Mouse (Mus musculus): ENCODE data around the gene Kctd7. TPM values are rescaled to one million over a fixed set of nuclear protein-coding genes. Genes with fewer than 3 reads are reported as not detected.

Gene Kctd7
- total and polyA plus RNA-seq, 3 experiments, result 1.5 to 3.7 (median 2.5) TPM

DNA sequence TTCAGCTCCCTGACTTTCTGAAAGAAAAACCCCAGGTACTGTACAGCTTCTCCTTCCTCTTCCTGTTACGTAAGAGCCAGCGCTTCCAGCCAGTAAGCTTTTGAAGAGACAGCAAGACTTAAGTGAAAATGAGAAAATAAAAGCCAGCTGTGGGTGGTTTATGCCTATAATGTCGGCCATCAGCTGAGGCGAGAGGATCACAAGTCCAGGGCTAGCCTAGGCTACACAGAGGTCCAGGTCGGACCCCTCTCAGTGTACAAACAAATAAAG is 15.2 kb upstream of the Kctd7 start:
- DNase-seq, result no peak
- WGBS, result 77% methylated on average over 5 of the region's 5 CpGs
- H3K9ac ChIP-seq (ENCODE audit: low read depth, low read length), result no peak overlapping the region
- intact Hi-C loops (cut with DNase I), result no loop called here
- H3K79me2 ChIP-seq (replicated peaks; ENCODE audit: control insufficient read depth, insufficient read depth, low read length), result no peaks in the 10 kb centered on the region
- no peaks in the 10 kb centered on the region; the same call in 1 of the 2 replicates for H3K4me1 ChIP-seq (ENCODE audit: control insufficient read depth, insufficient read depth, low read length)
- H3K27me3 ChIP-seq (ENCODE audit: control insufficient read depth, insufficient read depth, low read length), result no peaks in the 10 kb centered on the region
- peaks cover 2% of the 10 kb centered on the region; the same call in 1 of the 2 replicates for H3K36me3 ChIP-seq (ENCODE audit: control insufficient read depth, insufficient read depth, low read length)
- TF ChIP-seq POLR2A (IDR thresholded peaks at IDR 0.05; ENCODE audit: insufficient read depth, low read depth, low read length), result no peak
- no peak for TF ChIP-seq CTCF (IDR thresholded peaks at IDR 0.05)
- TF ChIP-seq EP300 (IDR thresholded peaks at IDR 0.05; ENCODE audit: insufficient read depth, low read depth, low read length), result no peak
- H3K27ac ChIP-seq, result no peak overlapping the region
- H3K4me3 ChIP-seq, result no peak overlapping the region

DNA sequence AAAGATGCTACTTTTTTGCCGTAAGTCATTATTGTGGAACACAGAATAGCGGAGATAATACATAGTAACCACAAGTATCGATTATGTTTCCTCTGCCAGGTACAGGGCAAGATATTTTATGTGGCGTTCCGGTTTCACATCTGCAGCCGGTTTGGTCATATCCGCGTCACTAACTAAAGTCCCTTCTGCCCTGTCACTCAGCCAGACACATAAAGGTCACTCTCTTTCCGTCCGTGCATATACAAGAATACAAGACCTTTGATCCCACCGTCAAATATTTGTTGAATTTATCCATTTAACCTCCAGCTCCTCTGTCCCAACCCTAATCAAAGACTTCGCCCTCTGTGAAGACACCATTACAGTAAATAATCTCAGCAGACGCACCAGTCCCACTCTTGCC is 8.1 kb upstream of the Kctd7 start:
- H3K9ac ChIP-seq (ENCODE audit: low read depth, low read length), result no peak overlapping the region
- H3K4me3 ChIP-seq, result no peak overlapping the region
- DNase-seq, result no peak
- no peak overlapping the region for H3K27ac ChIP-seq
- no peaks in the 10 kb centered on the region for H3K79me2 ChIP-seq (replicated peaks; ENCODE audit: control insufficient read depth, insufficient read depth, low read length)
- H3K27me3 ChIP-seq (ENCODE audit: control insufficient read depth, insufficient read depth, low read length), result no peaks in the 10 kb centered on the region
- peaks cover 1% of the 10 kb centered on the region; the same call in 1 of the 2 replicates for H3K4me1 ChIP-seq (ENCODE audit: control insufficient read depth, insufficient read depth, low read length)
- 95% methylated on average over 13 of the region's 13 CpGs for WGBS
- no peak for TF ChIP-seq EP300 (IDR thresholded peaks at IDR 0.05; ENCODE audit: insufficient read depth, low read depth, low read length)
- no peak for TF ChIP-seq CTCF (IDR thresholded peaks at IDR 0.05)
- no peak for TF ChIP-seq POLR2A (IDR thresholded peaks at IDR 0.05; ENCODE audit: insufficient read depth, low read depth, low read length)
- no peaks in the 10 kb centered on the region for H3K36me3 ChIP-seq (ENCODE audit: control insufficient read depth, insufficient read depth, low read length)
- intact Hi-C loops (cut with DNase I), result no loop called here

DNA sequence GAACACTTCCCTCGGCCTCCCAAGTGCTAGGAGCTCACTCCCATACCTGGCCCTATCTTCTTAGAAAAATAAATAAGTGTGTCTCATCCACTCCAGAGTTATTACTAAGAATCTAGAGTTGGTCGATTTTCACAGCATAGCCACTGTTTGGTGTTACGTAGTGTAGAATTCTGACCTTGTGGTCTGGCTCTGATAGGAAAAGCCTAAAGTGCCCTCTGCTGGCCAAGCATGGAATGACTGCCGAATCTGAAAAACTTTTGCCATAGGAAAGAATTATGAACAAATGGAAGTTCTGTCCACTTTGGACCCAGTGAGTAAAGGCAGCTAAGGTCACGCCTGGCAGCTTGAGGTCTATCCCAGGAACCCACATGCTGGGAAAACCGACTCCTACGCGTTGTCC is 5.3 kb upstream of the Kctd7 start:
- Histone ChIP-seq H3K79me2 (replicated peaks; ENCODE audit: control insufficient read depth, insufficient read depth, low read length) (no peaks in the 10 kb centered on the region), H3K27me3 (ENCODE audit: control insufficient read depth, insufficient read depth, low read length) (no peaks in the 10 kb centered on the region), H3K4me3 (no peak overlapping the region), H3K4me1 (ENCODE audit: control insufficient read depth, insufficient read depth, low read length) (peaks cover 1% of the 10 kb centered on the region; the same call in 1 of the 2 replicates), H3K36me3 (ENCODE audit: control insufficient read depth, insufficient read depth, low read length) (no peaks in the 10 kb centered on the region), H3K9ac (ENCODE audit: low read depth, low read length) (no peak overlapping the region), H3K27ac (no peak overlapping the region)
- 16% methylated on average over 8 of the region's 8 CpGs for WGBS
- intact Hi-C loops (cut with DNase I), result loop anchor here (1.0 kb wide), 3 partner anchors 74 to 116 kb away; no protein-coding TSS in a partner anchor
- TF ChIP-seq POLR2A (IDR thresholded peaks at IDR 0.05; ENCODE audit: insufficient read depth, low read depth, low read length) (no peak), CTCF (IDR thresholded peaks at IDR 0.05) (peak; percentile 97), EP300 (IDR thresholded peaks at IDR 0.05; ENCODE audit: insufficient read depth, low read depth, low read length) (peak; percentile 53; the same call in 1 of the 2 replicates)
- peak; percentile 73 to 88 for DNase-seq

- H3K4me3 ChIP-seq, result no peak overlapping the region
- no peak overlapping the region for H3K9ac ChIP-seq (ENCODE audit: low read depth, low read length)
- no peak for DNase-seq
- H3K27me3 ChIP-seq (ENCODE audit: control insufficient read depth, insufficient read depth, low read length), result no peaks in the 10 kb centered on the region
- H3K36me3 ChIP-seq (ENCODE audit: control insufficient read depth, insufficient read depth, low read length), result no peaks in the 10 kb centered on the region
- H3K4me1 ChIP-seq (ENCODE audit: control insufficient read depth, insufficient read depth, low read length), result peaks cover 4% of the 10 kb centered on the region
- intact Hi-C loops (cut with DNase I), result loop anchor here (5.0 to 10.0 kb wide), 2 partner anchors 64 to 206 kb away; no protein-coding TSS in a partner anchor
- H3K79me2 ChIP-seq (replicated peaks; ENCODE audit: control insufficient read depth, insufficient read depth, low read length), result no peaks in the 10 kb centered on the region
- WGBS, result 79% methylated on average over 5 of the region's 5 CpGs
- no peak overlapping the region for H3K27ac ChIP-seq
- TF ChIP-seq CTCF (IDR thresholded peaks at IDR 0.05) (no peak), POLR2A (IDR thresholded peaks at IDR 0.05; ENCODE audit: insufficient read depth, low read depth, low read length) (no peak), EP300 (IDR thresholded peaks at IDR 0.05; ENCODE audit: insufficient read depth, low read depth, low read length) (no peak)
Measured at GRCm38 (mm10) chr5:130141138-130141537, 3.5 kb upstream of the Kctd7 start.

GRCm38 (mm10) chr5:130142041-130142440 is 2.6 kb upstream of the Kctd7 start:
- Histone ChIP-seq H3K79me2 (replicated peaks; ENCODE audit: control insufficient read depth, insufficient read depth, low read length) (no peaks in the 10 kb centered on the region), H3K27me3 (ENCODE audit: control insufficient read depth, insufficient read depth, low read length) (no peaks in the 10 kb centered on the region), H3K4me1 (ENCODE audit: control insufficient read depth, insufficient read depth, low read length) (peaks cover 4% of the 10 kb centered on the region), H3K36me3 (ENCODE audit: control insufficient read depth, insufficient read depth, low read length) (no peaks in the 10 kb centered on the region), H3K27ac (no peak overlapping the region), H3K9ac (ENCODE audit: low read depth, low read length) (no peak overlapping the region), H3K4me3 (no peak overlapping the region)
- DNase-seq, result no peak
- TF ChIP-seq EP300 (IDR thresholded peaks at IDR 0.05; ENCODE audit: insufficient read depth, low read depth, low read length) (no peak), POLR2A (IDR thresholded peaks at IDR 0.05; ENCODE audit: insufficient read depth, low read depth, low read length) (no peak), CTCF (IDR thresholded peaks at IDR 0.05) (no peak)
- 39% methylated on average over 4 of the region's 4 CpGs for WGBS
- intact Hi-C loops (cut with DNase I), result loop anchor here (5.0 to 10.0 kb wide), 2 partner anchors 65 to 207 kb away; no protein-coding TSS in a partner anchor

- H3K4me3 ChIP-seq, result no peak overlapping the region
- no peaks in the 10 kb centered on the region for H3K36me3 ChIP-seq (ENCODE audit: control insufficient read depth, insufficient read depth, low read length)
- intact Hi-C loops (cut with DNase I), result loop anchor here (5.0 to 10.0 kb wide), 2 partner anchors 66 to 208 kb away; no protein-coding TSS in a partner anchor
- no peak overlapping the region for H3K27ac ChIP-seq
- DNase-seq, result no peak
- H3K79me2 ChIP-seq (replicated peaks; ENCODE audit: control insufficient read depth, insufficient read depth, low read length), result no peaks in the 10 kb centered on the region
- TF ChIP-seq POLR2A (IDR thresholded peaks at IDR 0.05; ENCODE audit: insufficient read depth, low read depth, low read length) (no peak), CTCF (IDR thresholded peaks at IDR 0.05) (no peak), EP300 (IDR thresholded peaks at IDR 0.05; ENCODE audit: insufficient read depth, low read depth, low read length) (no peak)
- no peak overlapping the region for H3K9ac ChIP-seq (ENCODE audit: low read depth, low read length)
- 78% methylated on average over 7 of the region's 7 CpGs for WGBS
- H3K4me1 ChIP-seq (ENCODE audit: control insufficient read depth, insufficient read depth, low read length), result peaks cover 4% of the 10 kb centered on the region
- H3K27me3 ChIP-seq (ENCODE audit: control insufficient read depth, insufficient read depth, low read length), result no peaks in the 10 kb centered on the region
Measured at GRCm38 (mm10) chr5:130143101-130143500, 1.6 kb upstream of the Kctd7 start.
